Mouse (Mus musculus): ENCODE measurements around the gene Hs3st1.

Gene Hs3st1

GRCm38 (mm10) chr5:39643260-39643923 is 111.9 kb downstream of the Hs3st1 start:
- DNase-seq (ENCODE audit: low spot score): no peak

DNA sequence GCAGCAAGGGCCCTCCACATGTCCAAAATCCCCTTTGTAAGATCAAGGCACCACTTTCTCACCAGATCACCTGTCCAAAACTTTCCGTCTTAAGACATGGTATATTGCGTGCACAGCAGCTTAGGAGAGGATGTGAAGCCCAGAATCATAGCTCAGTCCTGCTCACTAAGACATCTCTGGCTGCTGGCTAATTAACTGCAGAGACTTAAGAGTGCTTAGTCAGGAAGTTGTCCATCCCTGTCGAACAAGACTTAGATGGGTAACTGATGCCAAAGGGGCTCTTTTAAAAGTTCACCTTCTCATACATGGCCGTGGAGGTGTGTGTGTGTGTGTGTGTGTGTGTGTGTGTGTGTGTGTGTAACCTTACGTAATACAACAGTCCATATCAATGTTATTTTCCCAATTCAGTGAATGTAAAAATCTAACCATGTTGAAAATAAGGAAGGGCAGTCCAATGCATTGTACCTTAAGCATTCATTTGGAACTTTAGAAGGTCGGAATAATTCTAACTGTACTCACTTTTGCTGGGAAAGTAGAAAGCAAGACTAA is 113.0 kb downstream of the Hs3st1 start:
- no peak for DNase-seq (ENCODE audit: low spot score)

GRCm38 (mm10) chr5:39639438-39640177 is 115.7 kb downstream of the Hs3st1 start:
- peak; percentile 59 for DNase-seq (ENCODE audit: low spot score)

GRCm38 (mm10) chr5:39638926-39639325 is 116.3 kb downstream of the Hs3st1 start:
- DNase-seq (ENCODE audit: low spot score): no peak

DNA sequence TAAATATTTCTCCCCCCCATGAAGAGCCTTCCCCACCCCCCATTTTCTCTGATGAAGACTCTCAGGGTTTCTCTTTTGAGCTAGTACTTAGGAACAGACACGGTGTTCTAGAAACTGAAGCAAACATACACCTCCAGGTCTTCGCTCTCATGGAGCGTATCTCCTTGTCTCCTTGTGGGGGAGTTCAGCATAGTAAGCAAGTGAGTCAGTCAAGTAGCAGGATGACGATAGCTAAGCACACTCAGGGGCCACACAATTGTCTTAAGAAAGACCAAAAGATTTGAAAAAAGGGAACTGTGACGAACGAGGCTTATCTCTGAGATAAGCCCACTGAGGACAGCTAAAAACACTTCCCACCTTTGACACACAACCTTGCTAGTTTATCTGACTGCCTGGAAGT is 117.4 kb downstream of the Hs3st1 start:
- DNase-seq (ENCODE audit: low spot score): peak; percentile 38

- no peak for DNase-seq (ENCODE audit: low spot score)
These were observed 119.2 kb downstream of the Hs3st1 start for GRCm38 (mm10) chr5:39636090-39636489.

- DNase-seq (ENCODE audit: low spot score): no peak
These were observed 120.8 kb downstream of the Hs3st1 start for GRCm38 (mm10) chr5:39634300-39635047.

- DNase-seq (ENCODE audit: low spot score): no peak
These were observed 122.1 kb downstream of the Hs3st1 start for GRCm38 (mm10) chr5:39633206-39633605.

DNA sequence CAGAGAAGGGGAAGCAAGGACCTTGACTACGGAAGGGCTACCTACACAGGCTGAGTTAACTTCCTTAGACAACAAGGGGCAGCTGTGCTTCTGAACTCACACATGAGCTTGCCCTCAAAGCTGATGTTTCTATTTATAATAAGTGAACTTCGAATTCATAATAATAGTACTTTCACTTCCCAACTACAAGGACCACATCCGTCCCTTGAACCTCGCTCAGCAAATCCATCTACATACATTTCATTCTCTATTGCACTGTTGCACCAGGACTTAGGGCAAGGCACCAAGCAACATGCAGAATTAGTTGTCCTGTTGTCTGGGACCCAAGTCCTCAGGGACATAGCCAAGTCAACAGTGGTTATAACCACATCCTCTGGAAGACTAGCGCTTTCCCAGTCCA is 124.4 kb downstream of the Hs3st1 start:
- no peak for DNase-seq (ENCODE audit: low spot score)

DNA sequence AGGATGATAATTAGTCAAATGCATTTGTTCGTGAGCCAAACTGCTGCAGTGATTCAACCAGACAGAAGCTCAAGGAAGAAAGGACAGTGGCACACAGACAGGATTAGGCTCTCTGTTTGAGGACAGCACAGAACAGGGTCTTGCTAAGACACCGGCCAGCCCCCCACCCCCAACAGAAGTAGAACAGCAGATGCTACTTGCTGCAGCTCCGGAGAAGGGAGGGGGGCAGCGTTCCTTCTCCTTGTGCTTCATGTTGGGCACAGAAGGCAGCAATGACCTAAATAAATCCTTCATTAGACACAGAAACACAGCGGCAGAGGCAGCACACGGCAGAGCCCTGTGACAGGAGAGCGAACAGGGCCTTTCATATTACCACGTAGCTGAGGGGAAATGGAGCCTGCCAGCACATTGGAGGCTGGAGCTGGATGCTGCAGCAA is 130.2 kb downstream of the Hs3st1 start:
- DNase-seq (ENCODE audit: low spot score): no peak

GRCm38 (mm10) chr5:39624218-39624590 is 131.1 kb downstream of the Hs3st1 start:
- DNase-seq (ENCODE audit: low spot score): no peak

GRCm38 (mm10) chr5:39623304-39624217 is 131.7 kb downstream of the Hs3st1 start:
- DNase-seq (ENCODE audit: low spot score): no peak

GRCm38 (mm10) chr5:39620206-39620866 is 134.9 kb downstream of the Hs3st1 start:
- no peak for DNase-seq (ENCODE audit: low spot score)

GRCm38 (mm10) chr5:39617354-39617977 is 137.8 kb downstream of the Hs3st1 start:
- DNase-seq (ENCODE audit: low spot score): no peak

DNA sequence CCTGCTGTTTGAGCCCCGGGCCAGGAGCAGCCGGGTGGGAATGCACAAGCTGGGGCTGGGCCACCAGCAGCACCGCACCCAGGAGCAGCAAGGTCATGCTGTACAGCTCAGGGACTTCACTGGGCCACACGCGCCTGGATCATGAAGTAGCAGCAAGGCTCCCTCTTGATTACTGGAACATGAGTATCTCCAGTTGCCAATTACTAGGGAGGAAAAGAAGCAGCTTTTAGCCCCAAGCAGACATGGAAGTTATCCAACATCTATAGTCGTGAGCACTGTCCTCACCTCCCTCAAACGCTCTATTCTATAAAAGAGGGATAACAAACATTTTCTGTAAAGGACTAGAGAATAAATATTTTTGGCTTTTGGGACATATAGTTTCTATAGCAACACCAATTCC is 140.1 kb downstream of the Hs3st1 start:
- no peak for DNase-seq (ENCODE audit: low spot score)

DNA sequence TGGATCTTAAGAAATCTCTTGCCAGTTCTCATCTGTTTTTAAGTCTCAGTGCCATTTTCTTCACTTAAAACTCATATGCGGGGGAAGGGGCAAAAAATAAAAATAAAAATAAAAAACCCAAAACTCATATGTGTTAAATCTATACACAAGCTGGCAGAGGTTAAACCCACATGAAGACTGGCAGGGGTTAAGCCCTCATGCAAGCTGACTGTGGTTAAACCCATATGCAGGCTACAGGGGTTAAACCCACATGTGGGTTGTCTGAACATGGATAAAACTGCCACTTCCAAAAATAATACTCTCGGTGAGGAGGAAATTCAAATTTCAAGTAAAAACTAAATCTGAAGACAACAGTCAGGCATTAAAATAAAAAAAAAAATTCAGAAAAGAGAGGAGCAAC is 141.7 kb downstream of the Hs3st1 start:
- DNase-seq (ENCODE audit: low spot score): no peak

GRCm38 (mm10) chr5:39612240-39612639 is 143.0 kb downstream of the Hs3st1 start:
- no peak for DNase-seq (ENCODE audit: low spot score)

GRCm38 (mm10) chr5:39608260-39608659 is 147.0 kb downstream of the Hs3st1 start:
- DNase-seq (ENCODE audit: low spot score): no peak

DNA sequence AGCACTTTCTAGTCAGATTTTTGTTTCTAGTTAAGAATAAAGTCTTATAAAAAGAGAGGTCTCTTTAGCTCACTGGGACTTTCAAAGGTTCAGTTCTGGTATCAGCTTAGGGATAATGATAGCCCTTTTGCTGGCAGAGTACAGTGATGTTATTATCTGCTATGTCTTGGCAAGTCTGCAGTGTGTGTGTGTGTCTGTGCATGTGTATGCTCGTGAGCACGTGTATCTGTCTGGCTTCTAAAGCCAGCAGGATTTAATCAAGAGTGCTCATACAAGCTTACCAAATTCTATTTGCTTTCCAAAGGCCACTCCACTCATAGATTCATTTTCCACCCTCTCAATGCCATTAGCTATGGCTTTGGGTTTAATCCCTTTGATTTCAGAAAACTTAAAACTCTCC is 160.5 kb downstream of the Hs3st1 start:
- no peak for DNase-seq (ENCODE audit: low spot score)

Measured in lung, postnatal 25 days (tissue).